Mouse (Mus musculus): ENCODE measurements around the gene Htt.
"Not testable (repeated sequence)": the region's sequence is repeated elsewhere in the genome, so short reads cannot be mapped to it uniquely, and the experiment has no call there.

The Htt gene

DNA sequence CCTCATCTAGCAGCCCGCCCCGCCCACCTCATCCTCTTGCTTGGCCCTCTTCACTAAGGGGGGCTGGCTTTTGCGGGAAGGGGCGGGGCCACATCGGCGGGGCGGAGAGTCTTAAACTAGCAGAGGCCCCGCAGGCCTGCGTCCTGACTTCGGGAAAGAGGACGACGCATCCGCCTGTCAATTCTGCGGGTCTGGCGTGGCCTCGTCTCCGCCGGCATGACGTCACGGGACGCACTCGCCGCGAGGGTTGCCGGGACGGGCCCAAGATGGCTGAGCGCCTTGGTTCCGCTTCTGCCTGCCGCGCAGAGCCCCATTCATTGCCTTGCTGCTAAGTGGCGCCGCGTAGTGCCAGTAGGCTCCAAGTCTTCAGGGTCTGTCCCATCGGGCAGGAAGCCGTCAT is at the start of gene Htt:
Htt (plus strand) TSS at position 232 of the 400 bp plus-strand sequence.
- peak; percentile 92 for DNase-seq (ENCODE audit: low read depth)

- DNase-seq (ENCODE audit: low read depth), result not testable (repeated sequence)
Observed at GRCm38 (mm10) chr5:34714371-34714770, 47.2 kb upstream of the Htt start.

GRCm38 (mm10) chr5:34714816-34715215 is 46.7 kb upstream of the Htt start:
- DNase-seq (ENCODE audit: low read depth), result no peak

GRCm38 (mm10) chr5:34729141-34729540 is 32.4 kb upstream of the Htt start:
- DNase-seq (ENCODE audit: low read depth), result no peak

GRCm38 (mm10) chr5:34730255-34730654 is 31.3 kb upstream of the Htt start:
- DNase-seq (ENCODE audit: low read depth), result no peak

DNA sequence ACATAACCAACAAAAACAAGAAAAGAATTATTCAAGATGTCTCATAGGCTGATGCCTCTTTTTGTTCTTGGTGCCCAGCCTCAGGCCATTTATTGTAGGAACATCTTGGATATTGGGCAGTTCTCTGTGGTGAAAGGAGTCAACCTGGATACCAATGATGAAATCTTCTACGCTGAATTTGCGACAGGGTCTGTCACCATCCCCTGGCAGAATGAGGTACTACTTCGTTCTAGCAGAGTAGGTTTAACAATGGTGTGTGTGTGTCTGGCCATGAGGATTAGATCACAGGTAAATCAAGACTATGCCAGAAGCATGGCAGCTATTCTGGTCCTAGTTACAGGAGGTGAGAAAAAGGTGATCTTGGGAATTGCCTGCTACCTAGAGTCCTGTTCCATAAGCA is 10.1 kb upstream of the Htt start:
- no peak for DNase-seq (ENCODE audit: low read depth)

GRCm38 (mm10) chr5:34758762-34759161 is 2.8 kb upstream of the Htt start:
- DNase-seq (ENCODE audit: low read depth), result no peak

- DNase-seq (ENCODE audit: low read depth), result no peak
Observed at GRCm38 (mm10) chr5:34760850-34761508, 561 bp upstream of the Htt start.

- peak; percentile 34 for DNase-seq (ENCODE audit: low read depth)
Observed at GRCm38 (mm10) chr5:34761934-34762611, 533 bp downstream of the Htt start.

DNA sequence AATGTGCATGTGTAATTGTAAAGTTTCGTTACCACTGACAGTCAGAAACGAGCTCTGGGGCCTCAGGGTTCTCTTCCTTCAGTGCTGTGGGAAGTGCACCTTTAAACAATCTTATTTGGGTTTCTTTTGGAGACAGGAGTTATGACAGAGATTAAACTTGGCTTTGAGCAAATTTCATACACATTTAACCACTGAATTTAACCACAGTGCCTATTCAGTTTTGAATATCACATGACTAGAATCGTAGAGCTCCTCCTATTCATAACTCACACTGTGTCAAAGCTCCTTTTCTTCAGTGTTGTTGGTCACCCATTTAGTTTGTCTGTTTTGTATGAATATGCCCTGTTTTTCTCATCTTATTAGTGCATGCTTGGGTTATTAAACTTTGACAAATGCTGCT is 10.3 kb downstream of the Htt start:
- DNase-seq (ENCODE audit: low read depth), result no peak

DNA sequence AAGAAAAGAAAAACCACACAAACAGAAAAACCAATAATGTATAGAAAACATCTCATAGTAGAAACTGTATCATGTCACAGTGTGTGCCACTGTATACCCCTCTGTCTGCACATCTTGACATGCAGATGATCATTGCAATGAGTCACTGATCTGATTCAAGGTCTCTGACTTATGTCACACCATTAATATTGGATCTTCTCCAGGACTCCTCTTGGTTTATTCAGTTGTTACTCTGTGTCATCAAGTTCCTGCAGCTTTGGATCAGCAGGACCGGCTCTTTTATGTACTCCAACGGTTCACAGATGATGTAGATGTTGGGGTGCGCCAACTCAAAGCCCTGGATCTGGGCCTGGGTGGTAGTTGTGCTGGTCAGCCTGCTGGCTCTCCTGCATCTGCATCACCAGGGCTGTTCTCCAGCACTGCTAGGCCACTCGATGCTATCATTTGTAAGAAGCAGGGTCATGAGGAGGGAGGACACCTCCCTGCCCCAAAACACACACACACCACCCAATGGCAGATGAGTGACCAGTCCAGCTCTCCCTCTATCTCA is 11.2 kb downstream of the Htt start:
- DNase-seq (ENCODE audit: low read depth), result no peak

DNA sequence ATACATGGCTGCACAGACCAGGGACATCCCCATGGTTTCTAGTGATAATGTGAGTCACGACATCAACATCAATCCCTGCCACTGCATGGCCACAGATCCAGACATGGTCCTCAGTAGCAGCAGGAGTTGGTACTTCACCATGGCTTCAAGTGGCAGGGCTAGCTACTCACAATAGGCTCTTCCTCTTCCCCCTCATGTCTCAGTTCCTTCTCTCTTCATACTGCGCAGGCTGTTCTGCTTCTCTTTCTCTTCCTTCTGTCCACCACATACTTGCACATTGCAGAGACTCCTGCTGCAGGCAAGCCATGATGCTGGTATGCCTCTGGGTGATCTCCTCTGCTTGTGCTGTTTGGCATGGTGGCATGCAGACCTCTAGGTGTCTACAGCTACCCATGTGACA is 11.9 kb downstream of the Htt start:
- no peak for DNase-seq (ENCODE audit: low read depth)

GRCm38 (mm10) chr5:34785027-34785426 is 23.5 kb downstream of the Htt start:
- DNase-seq (ENCODE audit: low read depth), result no peak

DNA sequence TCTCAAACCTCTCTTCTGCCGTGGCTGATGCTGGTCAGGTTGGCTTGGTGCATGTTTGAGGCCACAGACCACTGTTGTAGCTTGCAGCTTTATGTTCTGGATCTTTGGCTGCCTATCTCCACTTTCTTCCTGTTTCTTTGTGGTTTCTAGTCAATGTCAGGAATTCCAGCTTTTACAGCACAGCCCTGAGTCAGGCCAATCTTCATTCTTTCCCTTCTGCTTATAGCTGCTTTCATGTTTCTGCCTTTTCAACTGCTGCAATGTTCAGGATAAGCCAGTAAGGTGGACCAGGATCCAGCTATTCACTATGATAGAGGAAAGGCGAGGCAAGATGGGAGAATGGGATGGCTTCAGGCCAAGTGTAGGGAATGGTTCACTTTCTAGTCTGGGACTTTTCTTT is 29.6 kb downstream of the Htt start:
- DNase-seq (ENCODE audit: low read depth), result no peak

GRCm38 (mm10) chr5:34800292-34800953 is 38.9 kb downstream of the Htt start:
- DNase-seq (ENCODE audit: low read depth), result no peak

- no peak for DNase-seq (ENCODE audit: low read depth)
Observed at GRCm38 (mm10) chr5:34806038-34806437, 44.5 kb downstream of the Htt start.

DNA sequence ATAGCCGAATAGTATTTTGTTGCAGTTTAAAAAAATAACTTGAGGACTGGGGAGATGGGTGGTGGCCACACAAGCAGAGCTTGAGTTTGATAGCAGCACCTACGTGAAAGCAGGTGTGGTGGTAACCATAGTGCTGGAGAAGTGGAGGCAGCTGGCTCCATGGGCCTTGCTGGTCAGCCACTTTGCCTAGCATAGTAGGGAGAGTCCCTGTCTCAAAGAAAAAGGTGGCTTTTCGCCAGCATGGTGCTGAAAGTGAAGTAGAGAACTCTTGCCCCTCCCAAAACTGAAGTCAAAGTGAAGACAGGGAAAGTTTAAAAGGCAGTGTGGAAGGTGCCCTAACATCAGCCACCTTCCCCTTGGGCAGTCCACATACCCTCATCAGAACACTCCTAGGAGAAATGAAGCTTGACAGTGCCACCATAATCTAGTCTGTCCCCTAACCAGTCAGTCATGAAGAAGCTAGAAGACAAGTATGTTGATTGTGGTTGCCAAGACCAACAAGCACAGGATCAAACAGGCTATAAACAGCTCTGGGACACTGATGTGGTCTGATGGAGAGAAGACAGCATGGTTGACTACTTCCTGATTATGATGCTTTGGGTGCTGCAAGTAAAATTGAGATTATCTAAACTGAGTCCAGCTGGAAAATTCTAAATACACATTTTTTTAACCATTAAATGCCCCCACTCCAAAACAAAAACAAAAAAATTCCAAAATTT is 61.0 kb downstream of the Htt start:
- DNase-seq (ENCODE audit: low read depth), result no peak

DNA sequence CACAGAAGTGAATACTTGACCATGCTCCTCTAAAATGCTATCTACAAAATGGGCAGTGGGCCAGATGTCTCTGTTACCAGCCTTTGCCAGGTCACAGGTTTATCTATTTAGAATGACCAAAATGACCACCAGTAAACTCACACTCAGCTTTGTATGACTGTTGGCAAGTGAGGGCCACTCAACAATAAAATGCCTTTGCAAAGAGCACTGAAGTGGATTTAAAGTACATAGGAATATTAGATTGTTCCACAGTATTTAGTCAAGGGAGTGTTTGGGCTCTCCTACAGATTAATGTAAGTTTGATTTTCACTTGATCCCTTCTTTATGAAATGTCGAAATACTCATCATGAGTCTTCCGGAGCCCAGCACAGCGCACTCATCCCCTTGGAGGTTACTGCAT is 92.5 kb downstream of the Htt start:
- no peak for DNase-seq (ENCODE audit: low read depth)

DNA sequence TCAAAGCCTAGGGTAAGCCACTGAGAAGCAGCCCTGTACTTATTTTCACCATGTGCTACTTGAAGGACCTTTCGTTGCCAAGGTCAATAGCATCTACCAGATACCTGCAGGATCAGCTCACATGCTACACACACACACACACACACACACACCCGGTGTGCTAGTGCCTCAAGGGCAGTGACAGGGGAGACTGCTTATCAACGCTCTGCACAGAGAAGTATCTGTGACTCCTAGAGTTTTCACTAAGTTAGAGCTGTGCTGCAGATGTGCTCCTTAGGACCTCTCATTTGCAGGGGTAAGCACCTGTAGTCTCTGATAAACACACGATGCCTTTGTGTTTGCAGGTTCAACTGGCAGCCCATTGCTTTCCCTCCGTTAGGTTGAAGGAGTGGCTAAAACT is 103.8 kb downstream of the Htt start:
- DNase-seq (ENCODE audit: low read depth), result no peak

- DNase-seq (ENCODE audit: low read depth), result not testable (repeated sequence)
Observed at GRCm38 (mm10) chr5:34880307-34880706, 118.8 kb downstream of the Htt start.

DNA sequence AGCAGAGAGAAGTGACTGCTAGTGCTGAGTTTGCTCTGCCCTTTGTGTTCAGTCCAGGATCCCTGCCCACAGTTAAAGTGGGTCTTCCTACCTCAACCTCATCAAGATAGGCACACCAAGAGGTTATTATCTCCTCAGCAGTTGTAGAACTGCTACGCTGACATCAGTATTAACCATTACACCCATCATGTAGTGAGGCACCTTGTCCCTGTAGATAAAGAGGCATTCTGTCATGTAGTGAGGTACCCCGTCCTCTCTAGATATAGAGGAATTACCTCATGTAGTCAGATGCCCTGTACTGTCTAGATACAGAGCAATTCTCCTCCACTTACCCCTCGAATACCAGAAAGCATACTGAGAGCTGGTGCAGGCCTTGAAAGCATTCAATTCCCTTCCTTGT is 119.5 kb downstream of the Htt start:
- no peak for DNase-seq (ENCODE audit: low read depth)

GRCm38 (mm10) chr5:34885250-34885649 is 123.7 kb downstream of the Htt start:
- no peak for DNase-seq (ENCODE audit: low read depth)
